Mouse (Mus musculus) limb, embryonic 10.5 days (tissue): ENCODE measurements at regions not wholly inside any gene's neighbourhood (a gene's known extent, or its start where the extent isn't known, plus 50 kb on each side); places are given as distances from the start of the nearest gene placed in this dataset.

Source experiments
- DNase-seq: peaks from one replicate; pipeline ENCODE4 v3.0.0-alpha.2; 2017; ENCODE audit warnings: low spot score
- H3K27ac ChIP-seq: fragments of 300-500 bp; sonication (generic); 2 replicates; pipeline ENCODE4 v1.5.1; 2016; ENCODE audit warnings: mild to moderate bottlenecking
- H3K27me3 ChIP-seq: fragments of 300-500 bp; sonication (generic); 2 replicates; pipeline ENCODE4 v1.6.1; 2016; ENCODE audit warnings: low read depth, mild to moderate bottlenecking; ENCODE audit not compliant: poor library complexity, severe bottlenecking
- H3K36me3 ChIP-seq: fragments of 300-500 bp; sonication (generic); 2 replicates; pipeline ENCODE4 v1.6.1; 2016; ENCODE audit warnings: mild to moderate bottlenecking, moderate library complexity
- H3K4me1 ChIP-seq: fragments of 300-500 bp; sonication (generic); 2 replicates; pipeline ENCODE4 v1.6.1; 2016
- H3K4me3 ChIP-seq: fragments of 300-500 bp; sonication (generic); 2 replicates; pipeline ENCODE4 v1.5.1; 2016; ENCODE audit warnings: mild to moderate bottlenecking, moderate library complexity
- H3K9me3 ChIP-seq: fragments of 300-500 bp; sonication (generic); replicated peaks from 2 replicates; pipeline ENCODE4 v1.6.1; 2016; ENCODE audit warnings: mild to moderate bottlenecking
- WGBS: fragments of 180-500 bp; shearing (Covaris S2); methylation state at CpG from one replicate; pipeline ENCODE4 v1.1.7; 2016; 5-methylcytosine and 5-hydroxymethylcytosine counted together

- Histone ChIP-seq H3K36me3 (no peaks in the 10 kb centered on the region), H3K27me3 (peaks cover 38% of the 10 kb centered on the region; the same call in 1 of the 2 replicates), H3K27ac (no peak overlapping the region), H3K4me3 (no peak overlapping the region), H3K9me3 (no peaks in the 10 kb centered on the region), H3K4me1 (peaks cover 7% of the 10 kb centered on the region)
- 88% methylated on average over 6 of the region's 6 CpGs for WGBS
- DNase-seq = no peak
Observed at GRCm38 (mm10) chr3:149147916-149148315, 157.6 kb upstream of the Adgrl2 start.

- Histone ChIP-seq H3K27ac (no peak overlapping the region), H3K9me3 (no peaks in the 10 kb centered on the region), H3K36me3 (no peaks in the 10 kb centered on the region), H3K4me1 (peaks cover 7% of the 10 kb centered on the region), H3K4me3 (no peak overlapping the region), H3K27me3 (peaks cover 42% of the 10 kb centered on the region; the same call in 1 of the 2 replicates)
- DNase-seq = peak; percentile 55
- 35% methylated on average over 9 of the region's 9 CpGs for WGBS
Observed at GRCm38 (mm10) chr3:149146673-149147072, 156.3 kb upstream of the Adgrl2 start.

GRCm38 (mm10) chr3:149140461-149140860 lies 150.1 kb upstream of the Adgrl2 start:
- H3K4me1 ChIP-seq = peaks cover 3% of the 10 kb centered on the region; the same call in 1 of the 2 replicates
- H3K36me3 ChIP-seq = no peaks in the 10 kb centered on the region
- 87% methylated on average over 3 of the region's 3 CpGs for WGBS
- H3K27ac ChIP-seq = no peak overlapping the region
- no peak overlapping the region for H3K4me3 ChIP-seq
- DNase-seq = no peak
- peaks cover 15% of the 10 kb centered on the region; the same call in 1 of the 2 replicates for H3K27me3 ChIP-seq
- no peaks in the 10 kb centered on the region for H3K9me3 ChIP-seq

GRCm38 (mm10) chr3:149134028-149134938 lies 143.9 kb upstream of the Adgrl2 start:
- 88% methylated on average over 9 of the region's 9 CpGs for WGBS
- Histone ChIP-seq H3K9me3 (no peaks in the 10 kb centered on the region), H3K27me3 (no peaks in the 10 kb centered on the region), H3K4me1 (no peaks in the 10 kb centered on the region; the same call in 1 of the 2 replicates), H3K4me3 (no peak overlapping the region), H3K36me3 (no peaks in the 10 kb centered on the region), H3K27ac (no peak overlapping the region)
- no peak for DNase-seq

GRCm38 (mm10) chr3:149118806-149119205 lies 128.5 kb upstream of the Adgrl2 start:
- no peaks in the 10 kb centered on the region for H3K9me3 ChIP-seq
- WGBS = 86% methylated on average over 5 of the region's 5 CpGs
- H3K27me3 ChIP-seq = no peaks in the 10 kb centered on the region
- no peak overlapping the region for H3K27ac ChIP-seq
- H3K36me3 ChIP-seq = no peaks in the 10 kb centered on the region
- H3K4me1 ChIP-seq = peaks cover 8% of the 10 kb centered on the region
- no peak for DNase-seq
- H3K4me3 ChIP-seq = no peak overlapping the region

- Histone ChIP-seq H3K27me3 (no peaks in the 10 kb centered on the region), H3K4me3 (no peak overlapping the region), H3K9me3 (no peaks in the 10 kb centered on the region), H3K36me3 (no peaks in the 10 kb centered on the region), H3K27ac (no peak overlapping the region), H3K4me1 (peaks cover 12% of the 10 kb centered on the region)
- WGBS = 92% methylated on average over 4 of the region's 4 CpGs
- no peak for DNase-seq
Observed at GRCm38 (mm10) chr3:149117684-149118056, 127.3 kb upstream of the Adgrl2 start.

GRCm38 (mm10) chr3:149117018-149117683 lies 126.8 kb upstream of the Adgrl2 start:
- Histone ChIP-seq H3K4me3 (no peak overlapping the region), H3K27ac (no peak overlapping the region)
- DNase-seq = no peak

GRCm38 (mm10) chr3:149116604-149117003 lies 126.2 kb upstream of the Adgrl2 start:
- Histone ChIP-seq H3K27ac (no peak overlapping the region), H3K4me1 (peaks cover 22% of the 10 kb centered on the region), H3K9me3 (no peaks in the 10 kb centered on the region), H3K36me3 (no peaks in the 10 kb centered on the region), H3K4me3 (no peak overlapping the region), H3K27me3 (no peaks in the 10 kb centered on the region)
- 78% methylated on average over 11 of the region's 11 CpGs for WGBS
- DNase-seq = no peak

More at GRCm38 (mm10) chr3:149117018-149117683, 126.8 kb upstream of the Adgrl2 start:
- Histone ChIP-seq H3K9me3 (no peaks in the 10 kb centered on the region), H3K4me1 (peaks cover 17% of the 10 kb centered on the region), H3K27me3 (no peaks in the 10 kb centered on the region), H3K36me3 (no peaks in the 10 kb centered on the region)
- WGBS = 76% methylated on average over 6 of the region's 6 CpGs

- 86% methylated on average over 12 of the region's 12 CpGs for WGBS
- no peak overlapping the region for H3K27ac ChIP-seq
- DNase-seq = no peak
Observed at GRCm38 (mm10) chr3:149115901-149116300, 125.5 kb upstream of the Adgrl2 start.

GRCm38 (mm10) chr3:149112878-149113277 lies 122.5 kb upstream of the Adgrl2 start:
- WGBS = 83% methylated on average over 6 of the region's 6 CpGs
- Histone ChIP-seq H3K9me3 (no peaks in the 10 kb centered on the region), H3K27me3 (no peaks in the 10 kb centered on the region), H3K36me3 (no peaks in the 10 kb centered on the region), H3K4me1 (peaks cover 39% of the 10 kb centered on the region), H3K27ac (no peak overlapping the region), H3K4me3 (no peak overlapping the region)
- no peak for DNase-seq

More at GRCm38 (mm10) chr3:149115901-149116300, 125.5 kb upstream of the Adgrl2 start:
- H3K36me3 ChIP-seq = no peaks in the 10 kb centered on the region
- no peaks in the 10 kb centered on the region for H3K27me3 ChIP-seq
- no peak overlapping the region for H3K4me3 ChIP-seq
- peaks cover 29% of the 10 kb centered on the region for H3K4me1 ChIP-seq
- no peaks in the 10 kb centered on the region for H3K9me3 ChIP-seq

- 51% methylated on average over 19 of the region's 19 CpGs for WGBS
- peak overlapping the region; percentile 58 for H3K27ac ChIP-seq
- no peaks in the 10 kb centered on the region for H3K36me3 ChIP-seq
- no peaks in the 10 kb centered on the region for H3K27me3 ChIP-seq
- peaks cover 31% of the 10 kb centered on the region for H3K4me1 ChIP-seq
- DNase-seq = no peak
- H3K4me3 ChIP-seq = no peak overlapping the region
- H3K9me3 ChIP-seq = no peaks in the 10 kb centered on the region
Observed at GRCm38 (mm10) chr3:149111529-149112439, 121.4 kb upstream of the Adgrl2 start.

GRCm38 (mm10) chr3:149110831-149111230 lies 120.5 kb upstream of the Adgrl2 start:
- DNase-seq = no peak
- H3K27me3 ChIP-seq = no peaks in the 10 kb centered on the region
- no peak overlapping the region for H3K4me3 ChIP-seq
- 58% methylated on average over 9 of the region's 9 CpGs for whole genome bisulfite sequencing
- H3K27ac ChIP-seq = peak overlapping the region; percentile 58; the same call in 1 of the 2 replicates
- H3K9me3 ChIP-seq = no peaks in the 10 kb centered on the region
- peaks cover 34% of the 10 kb centered on the region for H3K4me1 ChIP-seq
- no peaks in the 10 kb centered on the region for H3K36me3 ChIP-seq
